Mouse (Mus musculus): Measurements from ENCODE around the gene Paf1. TPM values are rescaled to one million over a fixed set of nuclear protein-coding genes. Genes with fewer than 3 reads are reported as not detected.

The Paf1 gene
- polyA plus RNA-seq, 1 experiment from 2014 or later, result 70.4 TPM

- peak overlapping the region; percentile 53 for H3K9ac ChIP-seq
- WGBS, result 0% methylated on average over 5 of the region's 5 CpGs
- H3K27ac ChIP-seq (ENCODE audit: poor library complexity, severe bottlenecking), result peak overlapping the region; percentile 90
- H3K9me3 ChIP-seq (replicated peaks), result no peaks in the 10 kb centered on the region
- H3K4me3 ChIP-seq, result no peak overlapping the region
- no peaks in the 10 kb centered on the region for H3K27me3 ChIP-seq (replicated peaks)
- H3K4me1 ChIP-seq (replicated peaks), result peaks cover 49% of the 10 kb centered on the region
- H3K4me2 ChIP-seq, result peak overlapping the region; percentile 39
- H3K36me3 ChIP-seq, result peaks cover 63% of the 10 kb centered on the region
- ATAC-seq (ENCODE audit: insufficient number of reproducible peaks, low FRiP score), result no peak; the same call in 1 of the 2 replicates
These were observed 34.8 kb upstream of the Paf1 start for GRCm38 (mm10) chr7:28357984-28358383.

- peak overlapping the region; percentile 39 for H3K4me2 ChIP-seq
- ATAC-seq (ENCODE audit: insufficient number of reproducible peaks, low FRiP score), result no peak; the same call in 1 of the 2 replicates
- H3K9me3 ChIP-seq (replicated peaks), result no peaks in the 10 kb centered on the region
- H3K27ac ChIP-seq (ENCODE audit: poor library complexity, severe bottlenecking), result peak overlapping the region; percentile 90
- H3K36me3 ChIP-seq, result peaks cover 61% of the 10 kb centered on the region
- H3K27me3 ChIP-seq (replicated peaks), result no peaks in the 10 kb centered on the region
- peaks cover 49% of the 10 kb centered on the region for H3K4me1 ChIP-seq (replicated peaks)
- peak overlapping the region; percentile 53; the same call in 1 of the 2 replicates for H3K9ac ChIP-seq
- H3K4me3 ChIP-seq, result no peak overlapping the region
- WGBS, result 51% methylated on average over 7 of the region's 7 CpGs
These were observed 34.3 kb upstream of the Paf1 start for GRCm38 (mm10) chr7:28358431-28358830.

GRCm38 (mm10) chr7:28359854-28360253 is 32.9 kb upstream of the Paf1 start:
- no peaks in the 10 kb centered on the region for H3K9me3 ChIP-seq (replicated peaks)
- peaks cover 62% of the 10 kb centered on the region for H3K36me3 ChIP-seq
- H3K27ac ChIP-seq (ENCODE audit: poor library complexity, severe bottlenecking), result no peak overlapping the region
- no peak overlapping the region for H3K4me3 ChIP-seq
- 83% methylated on average over 10 of the region's 10 CpGs for WGBS
- no peak overlapping the region; the same call in 1 of the 2 replicates for H3K9ac ChIP-seq
- no peak for ATAC-seq (ENCODE audit: insufficient number of reproducible peaks, low FRiP score)
- H3K4me2 ChIP-seq, result no peak overlapping the region
- H3K27me3 ChIP-seq (replicated peaks), result no peaks in the 10 kb centered on the region
- H3K4me1 ChIP-seq (replicated peaks), result peaks cover 49% of the 10 kb centered on the region

- Histone ChIP-seq H3K4me1 (replicated peaks) (peaks cover 49% of the 10 kb centered on the region), H3K9ac (no peak overlapping the region), H3K27ac (ENCODE audit: poor library complexity, severe bottlenecking) (no peak overlapping the region), H3K9me3 (replicated peaks) (no peaks in the 10 kb centered on the region), H3K4me2 (no peak overlapping the region), H3K36me3 (peaks cover 66% of the 10 kb centered on the region), H3K4me3 (no peak overlapping the region), H3K27me3 (replicated peaks) (no peaks in the 10 kb centered on the region)
- ATAC-seq (ENCODE audit: insufficient number of reproducible peaks, low FRiP score), result no peak
- 75% methylated on average over 6 of the region's 6 CpGs for WGBS
These were observed 32.5 kb upstream of the Paf1 start for GRCm38 (mm10) chr7:28360291-28360690.

GRCm38 (mm10) chr7:28361647-28362341 is 31.0 kb upstream of the Paf1 start:
- ATAC-seq (ENCODE audit: insufficient number of reproducible peaks, low FRiP score), result no peak
- Histone ChIP-seq H3K4me2 (no peak overlapping the region), H3K4me3 (no peak overlapping the region), H3K27me3 (replicated peaks) (no peaks in the 10 kb centered on the region), H3K4me1 (replicated peaks) (peaks cover 43% of the 10 kb centered on the region), H3K9ac (no peak overlapping the region; the same call in 1 of the 2 replicates), H3K36me3 (peaks cover 81% of the 10 kb centered on the region), H3K27ac (ENCODE audit: poor library complexity, severe bottlenecking) (0 out of 2 replicates have a peak overlapping the region, but pooled peaks have one; percentile 7), H3K9me3 (replicated peaks) (no peaks in the 10 kb centered on the region)
- WGBS, result 85% methylated on average over 20 of the region's 20 CpGs

GRCm38 (mm10) chr7:28362441-28363060 is 30.2 kb upstream of the Paf1 start:
- ATAC-seq (ENCODE audit: insufficient number of reproducible peaks, low FRiP score), result no peak
- Histone ChIP-seq H3K4me1 (replicated peaks) (peaks cover 36% of the 10 kb centered on the region), H3K36me3 (peaks cover 89% of the 10 kb centered on the region)

GRCm38 (mm10) chr7:28367663-28368275 is 25.0 kb upstream of the Paf1 start:
- no peak overlapping the region for H3K27ac ChIP-seq (ENCODE audit: poor library complexity, severe bottlenecking)
- peaks cover 74% of the 10 kb centered on the region for H3K36me3 ChIP-seq
- no peak for ATAC-seq (ENCODE audit: insufficient number of reproducible peaks, low FRiP score)
- H3K4me1 ChIP-seq (replicated peaks), result peaks cover 27% of the 10 kb centered on the region
- 90% methylated on average over 16 of the region's 16 CpGs for WGBS
- no peaks in the 10 kb centered on the region for H3K9me3 ChIP-seq (replicated peaks)
- H3K27me3 ChIP-seq (replicated peaks), result no peaks in the 10 kb centered on the region
- H3K9ac ChIP-seq, result no peak overlapping the region
- H3K4me3 ChIP-seq, result no peak overlapping the region
- no peak overlapping the region for H3K4me2 ChIP-seq

More at GRCm38 (mm10) chr7:28362441-28363060, 30.2 kb upstream of the Paf1 start:
- Histone ChIP-seq H3K27me3 (replicated peaks) (no peaks in the 10 kb centered on the region), H3K4me2 (no peak overlapping the region), H3K4me3 (no peak overlapping the region), H3K27ac (ENCODE audit: poor library complexity, severe bottlenecking) (0 out of 2 replicates have a peak overlapping the region, but pooled peaks have one; percentile 7), H3K9me3 (replicated peaks) (no peaks in the 10 kb centered on the region), H3K9ac (peak overlapping the region; percentile 20; the same call in 1 of the 2 replicates)
- 52% methylated on average over 16 of the region's 16 CpGs for WGBS

GRCm38 (mm10) chr7:28368276-28368920 is 24.4 kb upstream of the Paf1 start:
- WGBS, result 87% methylated on average over 16 of the region's 16 CpGs
- no peak overlapping the region for H3K4me2 ChIP-seq
- no peak overlapping the region; the same call in 1 of the 2 replicates for H3K9ac ChIP-seq
- peaks cover 70% of the 10 kb centered on the region for H3K36me3 ChIP-seq
- H3K27me3 ChIP-seq (replicated peaks), result no peaks in the 10 kb centered on the region
- no peaks in the 10 kb centered on the region for H3K9me3 ChIP-seq (replicated peaks)
- H3K4me3 ChIP-seq, result no peak overlapping the region
- ATAC-seq (ENCODE audit: insufficient number of reproducible peaks, low FRiP score), result no peak
- H3K27ac ChIP-seq (ENCODE audit: poor library complexity, severe bottlenecking), result no peak overlapping the region
- H3K4me1 ChIP-seq (replicated peaks), result peaks cover 25% of the 10 kb centered on the region

GRCm38 (mm10) chr7:28370051-28370450 is 22.7 kb upstream of the Paf1 start:
- 88% methylated on average over 14 of the region's 14 CpGs for WGBS
- peaks cover 33% of the 10 kb centered on the region for H3K4me1 ChIP-seq (replicated peaks)
- H3K36me3 ChIP-seq, result peaks cover 53% of the 10 kb centered on the region
- H3K9me3 ChIP-seq (replicated peaks), result no peaks in the 10 kb centered on the region
- H3K9ac ChIP-seq, result peak overlapping the region; percentile 97
- peak overlapping the region; percentile 93 for H3K4me2 ChIP-seq
- peak overlapping the region; percentile 81 for H3K4me3 ChIP-seq
- no peaks in the 10 kb centered on the region for H3K27me3 ChIP-seq (replicated peaks)
- no peak for ATAC-seq (ENCODE audit: insufficient number of reproducible peaks, low FRiP score)
- no peak overlapping the region for H3K27ac ChIP-seq (ENCODE audit: poor library complexity, severe bottlenecking)

- H3K27me3 ChIP-seq (replicated peaks), result no peaks in the 10 kb centered on the region
- ATAC-seq (ENCODE audit: insufficient number of reproducible peaks, low FRiP score), result no peak
- peaks cover 43% of the 10 kb centered on the region for H3K36me3 ChIP-seq
- WGBS, result 6% methylated on average over 11 of the region's 11 CpGs
- H3K27ac ChIP-seq (ENCODE audit: poor library complexity, severe bottlenecking), result peak overlapping the region; percentile 91
- peak overlapping the region; percentile 81 for H3K4me3 ChIP-seq
- peaks cover 37% of the 10 kb centered on the region for H3K4me1 ChIP-seq (replicated peaks)
- peak overlapping the region; percentile 97 for H3K9ac ChIP-seq
- no peaks in the 10 kb centered on the region for H3K9me3 ChIP-seq (replicated peaks)
- peak overlapping the region; percentile 93 for H3K4me2 ChIP-seq
These were observed 21.7 kb upstream of the Paf1 start for GRCm38 (mm10) chr7:28370977-28371513.

Data from heart, embryonic 12.5 days (tissue).